Mouse (Mus musculus): Measurements from ENCODE around the gene Emx1.

DNA sequence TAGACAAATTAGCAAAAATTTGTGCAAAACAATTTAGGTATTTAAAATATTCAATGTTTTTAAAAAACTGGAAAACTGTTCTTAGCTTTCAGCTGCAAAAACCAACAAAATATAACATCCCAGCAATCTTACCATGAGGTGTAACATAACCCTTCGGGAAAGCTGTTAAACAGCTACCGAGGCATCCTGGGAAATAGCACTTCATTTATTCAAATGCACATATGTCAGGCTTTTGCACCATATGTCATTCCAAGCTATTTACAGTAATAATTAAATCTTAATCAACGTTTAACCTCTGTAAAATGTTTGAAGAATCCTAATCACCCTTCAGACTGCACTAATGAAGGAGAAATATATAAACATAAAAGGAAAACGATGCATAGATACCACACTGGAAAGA, 31.0 kb downstream of the Emx1 start:
- no peak for TF ChIP-seq POLR2A (IDR thresholded peaks at IDR 0.05; ENCODE audit: control insufficient read depth, low read depth, low read length)
- no peak for TF ChIP-seq CTCF (IDR thresholded peaks at IDR 0.05; ENCODE audit: control insufficient read depth, insufficient read depth, insufficient replicate concordance, low read depth, low read length)
